Mouse (Mus musculus) adipocyte (in vitro differentiated cells): ENCODE results near the gene Iqcc.

Experiments used
- DNase-seq: peaks from one replicate; pipeline ENCODE4 v3.0.0-alpha.2; 2016; ENCODE audit warnings: low spot score

The Iqcc gene

DNA sequence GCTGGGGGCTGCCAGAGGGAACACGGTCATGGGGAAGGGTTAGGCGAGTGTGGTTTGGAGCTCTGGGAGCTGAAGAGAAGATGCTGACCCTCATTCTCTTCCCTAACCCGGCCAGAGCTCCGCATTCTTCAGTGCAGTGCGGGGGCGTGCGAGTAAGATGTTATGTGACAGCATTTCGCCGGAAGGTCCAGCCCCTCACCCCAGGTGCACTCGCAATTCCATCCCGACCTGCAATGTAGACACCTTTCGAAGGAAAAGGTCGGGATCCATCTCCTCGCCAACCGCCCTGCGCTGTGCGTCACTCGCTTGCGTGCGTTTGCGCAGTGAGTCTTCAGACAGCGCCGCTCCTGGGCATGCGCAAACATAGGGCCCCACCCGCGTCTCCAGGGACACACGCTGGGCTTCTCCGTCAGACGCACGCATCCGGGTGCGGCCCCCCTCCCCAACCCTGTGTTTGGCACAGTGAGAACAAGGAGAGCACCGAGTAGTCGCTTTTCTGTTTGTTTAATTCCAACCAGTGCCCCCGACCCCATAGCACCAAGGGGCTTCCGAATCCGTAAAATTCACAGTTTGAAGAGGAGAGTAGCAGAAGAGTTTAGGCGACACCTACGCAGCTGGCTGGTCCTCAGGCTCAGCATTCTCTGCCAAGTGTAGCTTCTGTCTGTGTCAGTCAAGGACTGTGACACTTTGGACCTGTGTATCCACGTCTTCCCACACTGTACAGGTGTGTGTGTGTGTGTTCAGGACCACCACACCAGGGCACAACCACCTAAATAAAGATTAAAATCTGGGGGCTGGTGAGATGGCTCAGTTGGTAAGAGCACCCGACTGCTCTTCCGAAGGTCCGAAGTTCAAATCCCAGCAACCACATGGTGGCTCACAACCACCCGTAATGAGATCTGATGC lies at the start of gene Iqcc:
Gene Iqcc (minus strand): TSS at position 314 of the 906 bp plus-strand sequence.
- peak; percentile 95 for DNase-seq

DNA sequence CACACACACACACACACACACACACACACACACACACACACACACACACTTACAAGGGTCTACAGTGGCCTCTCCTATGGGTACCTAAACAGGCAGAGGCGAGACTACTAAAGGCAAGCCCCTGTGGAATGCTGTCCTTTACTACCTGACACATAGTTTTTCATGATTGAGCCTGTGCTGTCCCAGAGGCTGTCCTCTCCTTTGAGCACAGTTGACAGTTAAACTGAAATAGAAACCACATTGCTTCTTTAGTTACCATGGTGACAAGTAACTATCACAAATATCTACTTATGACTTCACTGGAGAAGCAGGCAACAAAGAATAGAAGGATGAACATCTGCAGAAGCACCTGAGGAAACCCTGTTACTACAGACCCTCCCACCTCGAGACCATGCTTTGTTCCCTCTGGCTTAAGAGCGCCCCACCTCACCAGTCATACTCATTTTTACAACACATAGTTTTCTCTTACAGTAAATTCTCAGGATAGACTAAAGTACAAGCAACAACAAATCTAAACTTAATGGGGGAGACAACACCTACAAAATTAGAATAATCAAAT lies 43.4 kb upstream of the Iqcc start:
- no peak for DNase-seq

DNA sequence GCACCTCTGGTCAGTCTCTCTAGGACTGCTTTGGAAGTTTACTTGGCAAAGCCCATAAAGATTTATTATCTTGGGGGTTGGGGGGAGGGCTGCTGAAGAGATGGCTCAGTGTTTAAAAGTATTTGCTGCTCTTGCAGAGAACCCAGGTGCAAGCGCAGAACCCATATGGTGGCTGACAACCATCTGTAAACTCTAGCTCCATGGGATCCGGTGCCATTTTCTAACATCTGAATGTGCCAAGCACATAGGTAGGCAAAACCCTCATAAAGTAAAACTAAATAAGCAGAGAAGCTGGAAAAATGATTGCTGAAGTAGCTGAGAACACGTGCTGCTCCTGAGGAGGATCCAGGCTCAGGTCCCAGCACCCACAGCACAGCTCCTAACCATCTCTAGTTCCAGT lies 42.7 kb upstream of the Iqcc start:
- no peak for DNase-seq

DNA sequence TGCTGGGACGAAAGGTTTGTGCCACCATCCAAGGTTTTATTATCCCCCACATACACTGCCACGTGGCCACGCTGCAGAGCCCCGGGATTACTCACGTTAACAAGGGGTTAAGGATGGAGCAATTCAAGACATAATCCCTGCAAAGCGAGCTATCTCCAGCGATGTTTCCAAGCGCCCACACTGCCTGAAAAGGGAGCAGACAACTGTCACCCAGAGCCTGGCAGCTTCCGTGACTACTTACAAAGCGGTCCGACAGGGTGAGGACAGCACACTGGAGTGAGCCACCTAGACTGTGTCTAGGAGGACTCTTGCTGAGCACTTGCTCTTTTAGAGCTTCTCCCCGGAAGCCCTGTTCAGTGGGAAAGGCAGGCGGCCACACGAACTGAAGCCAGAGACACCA lies 35.9 kb upstream of the Iqcc start:
- DNase-seq, result no peak

DNA sequence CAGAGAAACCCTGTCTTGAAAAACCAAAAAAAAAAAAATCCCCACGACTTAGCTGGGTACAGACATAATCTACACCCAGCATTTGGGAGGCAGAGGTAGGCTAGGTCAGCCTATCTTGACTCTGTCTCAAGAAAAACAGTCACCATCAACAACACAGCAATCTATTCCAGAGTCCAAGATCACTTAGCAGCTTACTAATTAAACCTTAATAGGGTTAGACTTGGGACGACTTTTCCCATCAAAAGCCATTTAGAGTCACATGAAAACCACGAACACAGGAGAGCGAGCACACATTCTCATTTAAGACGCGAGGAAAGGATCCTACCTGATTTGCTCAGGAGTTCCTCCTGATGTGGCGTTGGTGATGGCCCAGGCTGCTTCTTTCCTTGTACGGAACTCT lies 31.5 kb upstream of the Iqcc start:
- DNase-seq, result no peak

DNA sequence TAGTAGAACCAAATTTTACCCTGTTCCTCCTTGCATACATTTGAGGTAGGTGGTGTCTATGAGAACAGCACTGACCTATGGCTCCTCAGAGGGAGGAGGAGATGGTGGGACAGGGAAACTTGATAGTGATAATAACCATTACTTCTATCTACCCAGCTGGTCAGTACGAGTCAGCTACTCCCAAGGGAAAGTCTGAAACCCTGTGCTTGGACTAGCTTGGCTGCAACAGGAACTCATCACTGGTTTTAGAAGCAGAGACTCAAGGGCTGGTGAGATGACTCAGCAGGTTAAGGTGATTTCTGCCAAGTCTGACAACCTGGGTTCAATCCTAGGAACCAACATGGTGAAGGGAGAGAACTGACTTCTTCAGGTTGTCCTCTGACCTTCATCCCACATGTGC lies 29.8 kb upstream of the Iqcc start:
- DNase-seq, result no peak

DNA sequence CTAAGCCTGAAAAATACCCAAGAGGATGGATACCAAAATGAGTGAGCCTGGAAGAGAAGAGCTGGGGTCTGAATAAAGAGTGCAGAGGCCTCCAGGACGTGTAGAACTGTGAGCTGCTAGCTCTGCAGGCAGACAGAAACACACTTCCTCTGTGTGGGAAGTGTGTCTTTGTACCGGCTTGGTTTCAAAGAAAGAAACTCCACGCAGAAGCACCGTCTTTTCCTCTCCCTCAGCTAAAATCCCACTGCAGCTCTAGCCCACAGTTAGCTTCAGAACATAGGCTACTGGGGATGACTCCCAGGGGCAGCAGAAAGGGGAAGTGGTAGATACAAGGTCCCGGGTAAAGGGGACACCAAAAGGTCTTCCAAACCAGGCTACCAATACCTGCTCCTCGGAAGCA lies 26.3 kb upstream of the Iqcc start:
- DNase-seq, result no peak

DNA sequence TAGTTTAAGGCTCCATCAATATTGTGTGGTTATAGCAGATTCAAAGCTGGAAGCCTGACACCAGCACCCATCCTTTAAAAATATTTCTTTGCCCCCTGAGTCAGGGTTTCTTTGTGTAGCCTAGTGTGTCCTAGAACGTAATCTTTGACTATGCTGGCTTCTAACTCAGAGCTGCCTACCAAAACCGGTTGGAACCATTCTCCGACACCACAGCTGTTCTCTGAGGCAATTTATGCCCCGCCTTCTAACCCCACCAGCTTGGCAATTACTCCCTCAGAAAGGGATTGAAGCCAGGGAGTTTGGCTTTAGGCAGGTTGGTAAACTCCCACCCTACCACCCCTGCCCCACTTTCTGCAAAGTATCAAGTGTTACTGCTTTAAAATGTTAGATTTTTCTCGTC lies 22.9 kb upstream of the Iqcc start:
- DNase-seq, result peak; percentile 91

DNA sequence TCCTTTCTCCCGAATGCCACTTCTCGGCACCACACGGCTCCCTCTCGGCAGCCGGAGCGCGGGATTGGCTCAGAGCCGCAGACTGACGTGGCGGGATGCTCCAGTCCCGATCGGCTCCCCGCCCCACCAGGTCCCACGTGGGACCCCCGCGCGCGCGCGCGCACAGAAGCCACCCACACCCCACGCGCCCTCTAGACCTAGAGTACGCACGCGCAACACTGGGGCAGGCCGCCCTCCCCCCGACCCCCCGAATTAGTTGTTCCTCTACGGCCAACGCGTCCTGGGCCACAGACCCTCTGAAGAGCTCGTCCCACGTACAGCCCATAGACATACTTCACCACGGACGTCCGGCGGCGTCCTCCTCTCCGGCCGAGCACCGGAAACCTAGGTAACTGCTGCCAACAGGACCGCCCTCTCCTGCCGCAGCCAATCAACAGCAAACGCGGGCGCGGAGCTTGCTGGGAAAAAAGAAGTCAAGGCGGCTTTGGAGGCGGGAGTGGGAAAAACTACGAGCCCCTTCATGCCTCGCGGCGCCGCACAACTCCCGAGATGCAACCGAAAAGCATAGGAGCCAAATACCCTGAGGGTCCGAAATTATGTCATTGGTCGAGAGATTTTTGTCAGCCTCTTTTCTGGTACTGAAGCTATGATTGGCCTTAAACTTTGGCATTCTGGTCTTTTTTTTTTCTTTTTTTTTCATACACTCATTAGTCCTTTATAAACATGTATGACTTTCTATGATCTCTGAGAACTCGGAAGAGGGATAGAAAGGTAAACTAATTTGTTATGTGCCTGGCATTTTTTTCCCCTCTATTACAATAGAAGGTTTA lies 22.0 kb upstream of the Iqcc start, which contains the start of gene Txlna:
Gene Txlna (minus strand): TSS at position 428 of the 830 bp plus-strand sequence.
- DNase-seq, result peak; percentile 99

DNA sequence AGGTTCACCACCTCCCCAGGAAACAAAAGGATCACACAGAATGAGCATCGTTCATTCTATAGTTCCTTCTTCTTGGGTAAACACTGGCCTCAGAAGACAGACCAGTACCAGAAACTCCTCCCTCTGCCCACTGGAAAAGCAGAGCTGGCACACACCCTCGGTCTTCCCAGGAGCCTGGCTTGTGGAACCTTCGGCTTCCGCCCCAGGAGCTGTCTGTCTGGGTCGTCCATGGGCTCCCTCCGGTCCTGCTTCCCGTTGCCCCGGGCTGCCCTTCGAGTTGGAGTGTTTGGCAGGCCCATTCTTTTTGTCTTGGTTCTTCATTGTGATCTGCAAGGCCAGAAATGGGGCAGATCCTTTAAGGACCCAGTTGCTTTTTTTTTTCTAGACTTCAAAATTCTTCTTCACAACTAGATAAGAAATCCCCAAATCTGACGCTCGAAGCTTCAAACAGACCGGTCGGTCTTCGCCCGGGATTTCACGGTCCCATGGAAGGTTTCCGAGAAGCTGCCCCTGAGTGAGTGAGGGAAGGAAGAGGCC lies 21.3 kb upstream of the Iqcc start:
- peak; percentile 50 for DNase-seq

DNA sequence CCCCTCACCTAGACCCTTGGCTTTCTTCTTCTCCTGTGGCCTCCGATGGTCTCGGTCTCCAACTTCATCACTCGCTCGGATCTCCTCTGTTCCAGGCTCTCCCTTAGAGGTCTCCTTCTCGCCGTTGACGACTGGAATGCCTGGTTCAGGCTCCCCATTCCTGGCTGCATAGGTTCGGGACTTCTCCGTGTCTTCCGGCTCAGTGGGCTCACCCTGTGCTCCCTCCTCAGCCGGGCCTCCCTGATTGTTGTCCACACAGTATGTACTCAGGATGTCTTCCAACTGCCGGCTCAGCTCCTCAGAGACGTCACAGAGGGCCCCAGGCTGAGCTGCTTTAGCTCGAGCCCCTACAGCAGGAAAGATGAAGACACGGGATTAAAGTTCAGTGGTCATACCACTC lies 20.3 kb upstream of the Iqcc start:
- DNase-seq, result no peak

DNA sequence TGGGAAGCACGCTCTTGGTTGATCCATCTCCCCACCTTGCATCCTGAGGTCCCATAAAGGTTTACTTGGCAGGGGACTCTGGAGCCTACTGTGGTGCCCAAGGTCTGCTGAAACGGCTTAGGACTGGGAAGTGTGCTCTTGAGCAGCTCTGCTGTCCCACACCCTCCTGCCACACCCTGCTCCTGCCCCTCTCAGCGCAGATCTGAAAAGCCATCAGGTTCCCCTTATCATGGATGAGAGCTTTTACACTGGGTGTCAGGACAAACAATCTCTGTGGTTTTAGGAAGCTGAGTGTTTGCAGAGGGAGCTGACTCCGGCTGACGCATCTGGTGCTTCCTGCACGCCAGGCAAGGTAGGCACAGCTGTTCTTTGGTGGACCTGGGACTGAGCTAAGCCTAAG lies 15.0 kb upstream of the Iqcc start:
- no peak for DNase-seq

DNA sequence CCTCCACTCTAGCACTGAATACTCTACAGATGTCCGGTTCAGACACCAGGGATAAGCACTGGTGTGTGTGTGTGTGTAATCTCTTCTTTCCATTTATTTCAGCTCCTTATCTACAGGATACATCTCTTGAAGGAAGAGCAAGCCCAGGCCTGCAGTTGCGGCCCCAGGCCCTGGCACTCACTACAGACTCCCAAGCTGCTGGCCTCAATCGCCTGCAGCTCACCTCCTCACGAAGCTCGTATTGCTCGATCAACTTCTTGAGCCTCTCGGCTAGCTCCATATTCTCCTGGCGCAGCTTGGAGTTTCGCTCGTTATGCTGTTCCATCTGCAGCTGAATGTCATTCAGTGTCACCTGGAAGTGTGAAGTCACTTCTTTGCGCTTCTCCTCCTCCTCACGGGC lies 13.0 kb upstream of the Iqcc start:
- DNase-seq, result no peak

DNA sequence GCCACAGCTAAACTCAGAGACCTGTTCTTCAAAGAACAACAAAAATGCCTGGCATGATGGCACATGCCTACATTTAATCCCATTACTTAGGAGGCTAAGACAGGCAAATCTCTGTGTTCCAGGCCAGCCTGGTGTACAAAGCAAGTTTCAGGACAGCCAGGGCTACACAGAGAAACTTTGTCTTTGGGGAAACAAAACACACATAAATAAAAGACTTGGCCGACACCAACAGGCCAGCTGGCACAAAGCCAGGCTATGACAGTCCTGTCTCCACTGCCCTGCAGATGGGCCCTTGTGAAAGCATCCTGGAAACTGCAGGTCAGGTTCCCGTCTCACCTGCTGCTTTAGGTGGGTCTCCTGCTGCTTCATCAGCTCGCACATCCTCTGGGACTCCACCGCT lies 12.0 kb upstream of the Iqcc start:
- DNase-seq, result peak; percentile 49

DNA sequence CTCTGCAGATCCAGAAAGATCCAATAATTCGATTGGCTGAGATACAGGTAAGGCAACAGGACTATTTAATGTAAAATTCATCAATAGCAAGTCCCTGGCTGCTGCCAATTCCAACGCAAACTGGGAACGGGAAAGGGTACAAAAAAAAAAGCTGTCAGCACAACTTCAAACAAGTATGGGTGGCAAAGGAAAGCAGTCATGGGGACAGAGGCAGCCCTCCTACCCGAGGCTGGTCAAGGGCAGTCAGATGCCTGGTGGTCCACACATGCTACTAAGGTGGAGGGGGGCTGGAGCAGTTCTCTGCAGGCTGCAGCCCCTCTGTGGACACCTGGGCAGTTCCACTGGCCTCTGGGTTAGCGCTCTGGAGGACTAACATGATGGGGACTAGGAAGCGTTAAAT lies 7.1 kb upstream of the Iqcc start:
- no peak for DNase-seq

DNA sequence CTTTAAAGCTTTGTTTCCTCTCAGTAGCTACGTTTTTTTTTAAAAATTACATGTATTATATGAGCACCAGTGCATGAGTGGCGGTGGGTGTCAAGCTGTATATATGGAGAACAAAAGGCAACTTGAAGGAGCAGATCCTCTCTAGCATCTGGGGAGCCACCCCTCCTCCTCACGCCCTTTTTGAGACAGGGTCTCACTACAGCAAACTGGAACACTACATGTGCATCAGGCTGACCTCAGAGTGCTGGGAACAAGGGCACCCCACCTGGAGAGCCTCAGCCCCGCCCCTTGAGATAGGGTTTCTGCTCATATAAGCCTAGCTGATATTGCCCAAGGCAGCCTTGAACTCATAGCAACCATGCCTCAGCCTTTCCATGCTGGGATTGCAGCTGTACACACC lies 6.6 kb upstream of the Iqcc start:
- DNase-seq, result no peak

DNA sequence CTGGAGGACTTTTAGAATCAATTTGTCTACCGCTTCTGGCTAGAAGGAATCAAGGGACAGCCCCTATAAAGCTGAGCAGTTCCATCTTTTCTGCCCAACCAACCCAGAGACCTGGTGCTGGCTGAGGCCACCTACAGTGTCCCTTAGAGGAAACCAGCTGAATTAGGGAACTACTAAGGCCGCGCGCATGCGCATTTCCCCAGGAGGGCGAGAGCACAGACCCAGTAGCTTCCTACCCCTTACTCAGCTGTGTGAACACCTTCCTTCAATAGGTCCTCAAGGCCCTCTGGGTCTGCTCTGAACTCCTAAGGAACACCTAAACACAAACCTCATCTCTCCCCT lies 6.1 kb upstream of the Iqcc start:
- no peak for DNase-seq

DNA sequence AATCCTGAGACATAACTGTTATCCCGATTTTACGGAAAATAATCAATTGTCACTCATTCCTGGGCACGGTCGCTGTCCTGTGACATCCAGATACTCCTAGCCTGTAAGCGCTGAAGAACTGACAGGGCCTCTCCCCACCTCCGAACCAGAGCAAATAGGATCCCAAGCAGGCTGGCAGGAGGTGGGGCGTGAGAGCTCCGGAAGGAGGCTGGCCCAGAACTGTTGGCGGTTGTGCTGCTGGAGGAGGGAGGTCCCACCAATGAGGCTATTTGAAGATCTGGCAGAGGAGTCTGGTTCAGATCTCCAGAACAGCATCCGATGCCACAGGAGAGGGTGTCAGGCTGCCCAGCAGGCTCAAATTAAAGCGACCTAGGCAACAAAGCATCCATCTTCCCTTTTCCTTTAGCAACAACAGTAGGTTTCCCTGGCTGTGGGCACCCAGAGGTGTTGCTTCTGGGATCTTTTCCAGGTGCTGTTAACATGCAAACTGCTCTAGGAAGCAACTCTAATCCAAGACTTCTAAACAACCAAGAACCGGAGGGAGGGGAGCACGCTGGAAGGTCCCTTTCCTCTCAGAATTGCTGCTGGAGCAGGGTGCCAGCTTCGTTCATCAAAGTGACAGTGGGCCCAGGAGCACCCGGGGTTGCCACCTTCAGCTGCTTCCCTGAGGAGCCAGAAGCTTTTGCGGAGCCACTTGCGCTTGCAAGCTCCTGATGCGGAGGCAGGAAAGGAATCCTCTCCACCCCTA lies 5.6 kb upstream of the Iqcc start:
- DNase-seq, result peak; percentile 89

DNA sequence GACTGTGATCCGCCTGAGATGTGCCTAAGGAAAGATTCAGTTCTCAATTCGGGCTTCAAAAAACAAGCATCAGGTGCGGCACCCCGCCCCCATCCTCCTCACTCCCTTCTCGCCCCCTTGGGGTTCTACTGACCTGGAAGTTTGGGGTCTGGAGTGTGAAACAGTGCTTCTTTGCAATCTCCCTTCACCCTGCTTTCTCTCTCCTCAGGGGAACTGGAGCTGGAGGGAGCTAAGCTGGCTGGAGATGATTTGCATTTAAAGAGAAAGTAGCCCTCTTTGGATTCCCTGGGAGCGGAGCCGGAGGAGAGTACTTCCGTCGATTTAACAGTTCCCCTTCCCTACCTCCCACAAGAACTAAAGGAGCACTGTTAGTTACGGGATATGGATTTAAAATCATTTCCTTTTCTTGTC lies 4.8 kb upstream of the Iqcc start, which contains the start of gene Ccdc28b:
Gene Ccdc28b (minus strand): TSS at position 267 of the 411 bp plus-strand sequence.
- DNase-seq, result peak; percentile 52

DNA sequence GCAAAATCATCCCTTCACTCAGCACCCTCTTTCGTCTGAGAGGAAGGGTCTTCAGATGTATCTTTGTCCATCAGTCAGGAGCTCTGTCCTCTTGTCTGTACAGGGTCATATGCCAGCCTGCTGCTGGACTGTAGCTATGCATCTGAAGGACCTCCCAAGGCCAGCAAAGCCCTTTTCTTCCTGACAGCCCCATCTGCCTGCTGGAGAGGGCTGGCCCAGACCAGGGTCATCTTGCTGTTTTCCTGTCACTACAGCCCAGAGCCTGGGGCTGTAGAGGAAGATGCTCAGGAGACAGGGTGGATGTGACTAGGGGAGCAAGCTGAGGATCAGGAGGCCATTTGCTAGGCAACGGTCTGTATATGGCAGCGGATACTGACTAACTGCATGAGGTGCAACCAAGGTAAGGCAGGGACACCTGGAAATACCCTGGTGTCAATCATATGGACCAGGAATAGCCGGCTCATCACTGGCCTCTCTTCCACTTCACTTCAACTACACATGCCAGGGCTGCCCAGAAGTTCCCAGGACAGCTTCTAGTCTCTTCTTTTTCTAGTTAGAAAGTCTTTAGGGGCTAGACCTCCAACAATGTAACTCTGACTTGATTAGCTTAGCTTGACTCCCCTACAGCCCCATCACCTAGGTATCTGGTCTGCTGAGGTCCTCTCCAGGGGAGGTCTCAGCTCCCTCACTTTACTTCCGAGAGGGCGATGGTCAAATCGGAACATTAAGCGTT lies 4.1 kb upstream of the Iqcc start:
- no peak for DNase-seq
